Mouse (Mus musculus) cortical plate, adult 2 months (tissue): ENCODE results near the gene Gm9732.
"Not testable (repeated sequence)": the region's sequence is repeated elsewhere in the genome, so short reads cannot be mapped to it uniquely, and the experiment has no call there.

Experiments used
- CTCF ChIP-seq: fragments of 200-500 bp; IDR thresholded peaks from 2 replicates; pipeline ENCODE4 v1.5.1; 2011; ENCODE audit warnings: mild to moderate bottlenecking, control low read depth, low read length; ENCODE audit not compliant: insufficient read depth; ENCODE audit errors: extremely low read depth
- POLR2A ChIP-seq: fragments of 200-500 bp; IDR thresholded peaks from 2 replicates; pipeline ENCODE4 v1.6.1; 2011; ENCODE audit warnings: mild to moderate bottlenecking, low read length, control low read depth; ENCODE audit not compliant: insufficient read depth; ENCODE audit errors: extremely low read depth

DNA sequence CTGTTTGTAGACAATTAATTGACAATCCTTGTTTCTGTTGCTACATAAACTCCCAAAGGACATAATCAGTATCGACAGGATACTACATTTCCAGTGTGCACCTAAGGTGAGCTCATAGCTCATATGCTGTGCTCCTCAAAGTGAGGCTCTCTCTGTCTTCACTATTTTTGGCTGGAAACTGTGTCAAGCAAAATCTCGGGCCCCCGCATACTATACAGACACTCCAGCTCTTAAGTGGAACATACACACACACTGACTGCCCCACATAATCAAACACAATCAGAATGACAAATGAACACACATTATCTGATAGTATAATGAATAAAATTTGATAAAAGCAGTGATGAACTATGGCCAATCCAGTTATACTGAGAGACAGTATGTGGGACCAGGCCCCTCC lies 3.8 kb downstream of the Gm9732 start:
- TF ChIP-seq CTCF, POLR2A: not testable (repeated sequence)
